ENCODE assay signal across 35 mouse cellular contexts in genomic region chr10:123028949-123029348, GRCm38 (mm10).
"Had no signal": no experiment of that assay in that cellular context is flagged by ENCODE, and none has a peak within 500 bp of the region (broad histone marks: within the 10 kb centered on the region; RNA-seq: fewer than 3 reads in every experiment).

No protein-coding gene starts in this region.

- H3K27me3 ChIP-seq: heart, embryonic 12.5 days; heart, embryonic 13.5 days; heart, embryonic 15.5 days; hindbrain, embryonic 12.5 days; hindbrain, embryonic 13.5 days; hindbrain, embryonic 15.5 days; intestine, embryonic 15.5 days; kidney, embryonic 15.5 days had no signal

- H3K4me2 ChIP-seq: heart, embryonic 11.5 days; heart, embryonic 12.5 days; heart, embryonic 13.5 days; heart, embryonic 15.5 days; hindbrain, embryonic 12.5 days; hindbrain, embryonic 13.5 days; hindbrain, embryonic 14.5 days; hindbrain, embryonic 15.5 days; intestine, embryonic 15.5 days; kidney, embryonic 15.5 days had no signal

- ATAC-seq: hindbrain, embryonic 16.5 days; hindbrain, postnatal 0 days; inflammation-experienced regulatory T-cells, adult 6 months; intestine, embryonic 15.5 days; intestine, embryonic 16.5 days; intestine, postnatal 0 days had no signal

- H3K9me3 ChIP-seq: heart, embryonic 12.5 days; heart, embryonic 13.5 days; heart, embryonic 15.5 days; hindbrain, embryonic 10.5 days; hindbrain, embryonic 12.5 days; hindbrain, embryonic 13.5 days; hindbrain, embryonic 15.5 days; intestine, embryonic 15.5 days; kidney, embryonic 15.5 days had no signal

- H3K4me1 ChIP-seq: heart, embryonic 12.5 days; heart, embryonic 13.5 days; heart, embryonic 15.5 days; hindbrain, embryonic 10.5 days; hindbrain, embryonic 12.5 days; hindbrain, embryonic 13.5 days; hindbrain, embryonic 15.5 days; intestine, embryonic 15.5 days; kidney, embryonic 15.5 days had no signal

- H3K9ac ChIP-seq: heart, embryonic 12.5 days; heart, embryonic 13.5 days; heart, embryonic 15.5 days; hindbrain, embryonic 12.5 days; hindbrain, embryonic 13.5 days; hindbrain, embryonic 14.5 days; hindbrain, embryonic 15.5 days; intestine, embryonic 15.5 days; kidney, embryonic 15.5 days had no signal

- DNase-seq: heart, postnatal 10 days; heart, postnatal 14 days; heart, postnatal 36 days; heart, postnatal 4 days; kidney, adult 11 months; kidney, adult 18-20 months; kidney, adult 2 months; kidney, adult 8-10 months; kidney, adult 9 months; kidney, postnatal 10 days; kidney, postnatal 14 days; kidney, postnatal 25 days; kidney, postnatal 36 days; kidney, postnatal 4 days; layer of hippocampus, adult 9-11 months; layer of hippocampus, postnatal 36 days had no signal

- H3K27ac ChIP-seq: heart, embryonic 13.5 days; heart, embryonic 15.5 days; hindbrain, embryonic 10.5 days; hindbrain, embryonic 12.5 days; hindbrain, embryonic 13.5 days; hindbrain, embryonic 14.5 days; hindbrain, embryonic 15.5 days; hindbrain, postnatal 0 days; intestine, embryonic 15.5 days; kidney, embryonic 15.5 days; kidney, postnatal 0 days; layer of hippocampus, adult 2 months; left cerebral cortex, adult 2 months had no signal

- H3K4me3 ChIP-seq: heart, embryonic 12.5 days; heart, embryonic 13.5 days; heart, embryonic 15.5 days; hindbrain, embryonic 10.5 days; hindbrain, embryonic 12.5 days; hindbrain, embryonic 13.5 days; hindbrain, embryonic 15.5 days; intestine, embryonic 15.5 days; kidney, embryonic 15.5 days; layer of hippocampus, adult 2 months; left cerebral cortex, adult 2 months had no signal
